Mouse (Mus musculus) C3H10T1/2 (cell line): Measurements from ENCODE around the gene Ankle1. TPM values are rescaled to one million over a fixed set of nuclear protein-coding genes. Genes with fewer than 3 reads are reported as not detected.

Experiments
- polyA plus RNA-seq, 2 experiments: library from polyadenylated mRNA; unstranded; fragments of >200 nt; fragmentation: generic; extraction: Trizol; gene quantifications; one replicate each; pipeline ENCODE4 v1.2.1; 2012; ENCODE audit warnings: missing spikeins in 2 of 2

The Ankle1 gene
- polyA plus RNA-seq = 10 to 100 TPM in 1 of 2 experiments, 1 to 10 TPM in 1; 5.8 to 17.1 TPM

GRCm38 (mm10) chr8:71405401-71406098, at the start of gene Ankle1:
Gene Ankle1 (plus strand): TSS chr8:71406010.

GRCm38 (mm10) chr8:71366771-71367528, 38.9 kb upstream of the Ankle1 start, which contains the start of gene Use1:
Gene Use1 (plus strand): TSS chr8:71366848.

GRCm38 (mm10) chr8:71371236-71371848, 34.5 kb upstream of the Ankle1 start, which contains the start of gene Ocel1:
Gene Ocel1 (plus strand): TSS chr8:71371298.

GRCm38 (mm10) chr8:71381421-71381970, 24.3 kb upstream of the Ankle1 start, which contains the start of gene Nr2f6:
Gene Nr2f6 (minus strand): TSS chr8:71381960.

GRCm38 (mm10) chr8:71395629-71396028, 10.2 kb upstream of the Ankle1 start, which contains the start of gene Ushbp1:
Gene Ushbp1 (minus strand): TSS chr8:71395802.

GRCm38 (mm10) chr8:71396639-71397305, 9.0 kb upstream of the Ankle1 start, which contains the start of gene Babam1:
Gene Babam1 (plus strand): TSS chr8:71396861.

Other genes with a start within 250 kb of the Ankle1 start
- gene Myo9b, start 133.3 kb upstream of the Ankle1 start, polyA plus RNA-seq = 10 to 100 TPM; 16.6 to 39.5 TPM
- 10 to 100 TPM; 22.8 to 26.1 TPM for gene Haus8, start 133.1 kb upstream of the Ankle1 start, polyA plus RNA-seq
- 100 to 1,000 TPM; 189 to 219 TPM for gene Use1, start 39.2 kb upstream of the Ankle1 start, polyA plus RNA-seq
- 10 to 100 TPM; 22.1 to 26.8 TPM for gene Ocel1, start 34.7 kb upstream of the Ankle1 start, polyA plus RNA-seq
- 10 to 100 TPM; 49.2 to 58.0 TPM for gene Nr2f6, start 24.1 kb upstream of the Ankle1 start, polyA plus RNA-seq
- gene Ushbp1, start 10.2 kb upstream of the Ankle1 start, polyA plus RNA-seq = under 1 TPM in 1 of 2 experiments, not detected in 1; 0.08 TPM
- 100 to 1,000 TPM; 111 to 146 TPM for gene Babam1, start 9.1 kb upstream of the Ankle1 start, polyA plus RNA-seq
- gene Abhd8, start 57.6 kb downstream of the Ankle1 start, polyA plus RNA-seq = 100 to 1,000 TPM in 1 of 2 experiments, 10 to 100 TPM in 1; 62.4 to 135 TPM
- 100 to 1,000 TPM in 1 of 2 experiments, 10 to 100 TPM in 1; 85.2 to 111 TPM for gene Mrpl34, start 58.9 kb downstream of the Ankle1 start, polyA plus RNA-seq
- 10 to 100 TPM; 60.9 to 90.0 TPM for gene Dda1, start 63.2 kb downstream of the Ankle1 start, polyA plus RNA-seq
- gene Ano8, start 80.0 kb downstream of the Ankle1 start, polyA plus RNA-seq = 10 to 100 TPM in 1 of 2 experiments, 1 to 10 TPM in 1; 4.6 to 25.7 TPM
- gene Gtpbp3, start 82.1 kb downstream of the Ankle1 start, polyA plus RNA-seq = 10 to 100 TPM; 16.4 to 24.2 TPM
- gene Plvap, start 105.7 kb downstream of the Ankle1 start, polyA plus RNA-seq = 1 to 10 TPM in 1 of 2 experiments, under 1 TPM in 1; 0.33 to 1.3 TPM
- gene Ccdc194, start 119.7 kb downstream of the Ankle1 start, polyA plus RNA-seq = under 1 TPM; 0.01 to 0.32 TPM
- 10 to 100 TPM; 11.1 to 98.6 TPM for gene Bst2, start 131.4 kb downstream of the Ankle1 start, polyA plus RNA-seq
- gene Mvb12a, start 136.9 kb downstream of the Ankle1 start, polyA plus RNA-seq = 100 to 1,000 TPM; 101 to 142 TPM
- gene Tmem221, start 152.9 kb downstream of the Ankle1 start, polyA plus RNA-seq = not detected
- gene Nxnl1, start 160.6 kb downstream of the Ankle1 start, polyA plus RNA-seq = under 1 TPM in 1 of 2 experiments, not detected in 1; 0.04 TPM
- gene Slc27a1, start 162.9 kb downstream of the Ankle1 start, polyA plus RNA-seq = 10 to 100 TPM; 10.5 to 16.2 TPM
- 100 to 1,000 TPM; 229 to 539 TPM for gene Pgls, start 186.2 kb downstream of the Ankle1 start, polyA plus RNA-seq
- 1 to 10 TPM in 1 of 2 experiments, under 1 TPM in 1; 0.47 to 4.4 TPM for gene Fam129c, start 191.6 kb downstream of the Ankle1 start, polyA plus RNA-seq
- 10 to 100 TPM; 23.2 to 50.3 TPM for gene Colgalt1, start 205.0 kb downstream of the Ankle1 start, polyA plus RNA-seq